Mouse (Mus musculus) thymus, postnatal 4 days (tissue): ENCODE measurements around the gene Ndufb5.
"Not testable (repeated sequence)": the region's sequence is repeated elsewhere in the genome, so short reads cannot be mapped to it uniquely, and the experiment has no call there.

ENCODE experiments used
- DNase-seq: peaks from one replicate; pipeline ENCODE4 v3.0.0; 2021

The Ndufb5 gene

GRCm38 (mm10) chr3:32736244-32737171 lies at the start of gene Ndufb5:
TSS of gene Ndufb5 (plus strand) at chr3:32736990.
- peak; percentile 93 for DNase-seq

DNA sequence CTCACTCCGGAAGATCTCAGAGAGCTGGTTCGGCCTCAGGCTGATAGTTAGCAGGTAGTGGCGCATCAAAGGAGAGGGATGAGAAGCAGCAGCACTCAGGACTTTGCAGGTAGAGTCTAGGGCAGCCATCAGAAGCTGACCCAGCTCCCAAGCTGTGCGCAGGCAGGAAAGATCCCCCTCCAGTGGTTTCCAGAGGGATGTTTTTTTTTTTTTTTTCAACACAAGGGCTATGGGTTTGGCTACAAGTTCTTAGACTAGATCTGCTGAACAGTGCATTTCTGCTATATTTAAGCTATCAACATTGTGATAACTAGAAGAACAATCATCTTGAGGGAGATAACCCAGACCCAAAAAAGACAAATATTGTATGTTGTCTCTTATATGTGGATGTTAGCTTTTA lies 49.6 kb upstream of the Ndufb5 start:
- no peak for DNase-seq

DNA sequence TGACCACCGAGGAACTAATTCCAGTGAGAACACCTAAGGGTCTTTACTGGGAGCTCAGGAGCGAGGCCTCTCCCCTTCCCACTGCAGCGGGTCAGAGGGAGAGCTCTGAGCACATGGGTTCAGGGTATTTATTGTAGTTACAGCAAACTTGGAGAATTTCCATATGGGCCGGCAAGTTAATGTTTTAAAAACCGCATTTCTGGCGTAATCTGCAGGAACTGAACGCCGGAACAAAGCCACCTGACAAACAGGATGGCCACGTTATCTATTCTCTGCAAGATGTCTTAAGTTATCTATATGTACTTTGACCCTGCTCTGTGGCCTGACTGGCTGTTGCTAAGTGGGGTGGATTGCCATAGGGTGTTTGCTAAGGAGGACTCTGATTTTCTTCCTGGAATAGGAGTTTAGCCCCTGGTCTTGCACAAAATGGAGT lies 47.2 kb upstream of the Ndufb5 start:
- DNase-seq, result no peak

- no peak for DNase-seq
Observed at GRCm38 (mm10) chr3:32690008-32690407, 46.8 kb upstream of the Ndufb5 start.

GRCm38 (mm10) chr3:32690901-32691300 lies 45.9 kb upstream of the Ndufb5 start:
- no peak for DNase-seq

- DNase-seq, result no peak
Observed at GRCm38 (mm10) chr3:32691841-32692240, 44.9 kb upstream of the Ndufb5 start.

GRCm38 (mm10) chr3:32694211-32694610 lies 42.6 kb upstream of the Ndufb5 start:
- no peak for DNase-seq

DNA sequence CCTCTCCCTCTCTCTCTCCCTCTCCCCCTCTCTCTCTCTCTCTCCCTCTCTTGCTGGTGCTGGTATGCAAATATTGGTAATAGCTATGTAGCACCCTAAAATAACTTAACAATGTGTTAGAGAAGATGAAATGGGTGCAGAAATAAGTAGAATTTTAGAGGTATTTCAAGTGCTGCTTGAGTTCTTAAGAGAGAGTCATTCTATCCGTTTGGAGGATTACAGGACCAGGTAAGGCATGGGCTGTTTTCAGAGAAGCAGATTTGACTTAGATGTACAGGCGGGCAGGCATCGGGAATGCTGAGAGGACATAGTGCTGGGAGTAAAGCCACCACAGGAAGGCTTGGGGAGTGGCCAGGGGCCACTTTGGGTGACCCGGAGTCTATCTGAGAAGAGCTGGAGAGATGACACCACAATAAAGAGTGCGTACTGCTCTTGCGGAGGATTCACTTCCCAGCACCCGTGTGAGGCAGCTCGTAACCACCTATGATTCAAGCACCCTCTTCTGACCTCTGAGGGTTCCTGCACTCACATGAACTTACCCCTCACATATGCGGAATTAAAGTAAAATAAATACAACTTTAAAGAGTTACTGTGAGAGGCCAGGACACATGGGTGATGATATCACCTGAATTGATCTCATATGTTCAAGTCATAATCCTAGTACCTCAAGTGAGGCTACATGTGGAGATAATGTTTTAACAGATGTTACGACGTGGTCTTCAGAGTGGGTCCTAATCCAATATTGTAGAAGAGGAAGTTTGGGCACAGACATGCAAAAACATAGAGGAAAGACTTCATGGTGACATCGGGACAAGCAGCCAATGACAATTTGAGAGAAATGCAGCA lies 41.8 kb upstream of the Ndufb5 start:
- no peak for DNase-seq

DNA sequence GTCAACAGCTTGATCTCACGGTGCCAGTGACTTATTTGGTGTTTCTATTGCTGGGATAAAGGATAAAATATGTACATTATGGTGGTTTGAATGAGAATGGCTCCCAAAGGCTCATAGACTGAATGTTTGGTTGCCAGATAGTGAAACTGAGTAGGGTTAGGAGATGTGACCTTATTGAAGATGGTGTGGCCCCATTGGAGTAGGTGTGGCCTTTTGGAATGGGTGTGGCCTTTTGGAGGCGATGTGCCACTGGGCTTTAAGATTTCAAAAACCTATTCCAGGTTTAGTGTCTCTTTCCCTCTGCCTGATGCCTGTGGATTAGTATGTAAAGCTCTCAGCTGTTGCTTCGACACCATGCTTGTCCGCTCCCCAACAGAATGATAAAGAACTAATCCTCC lies 41.2 kb upstream of the Ndufb5 start:
- DNase-seq, result no peak

GRCm38 (mm10) chr3:32698228-32698863 lies 38.4 kb upstream of the Ndufb5 start:
- DNase-seq, result peak; percentile 93

GRCm38 (mm10) chr3:32704021-32704420 lies 32.8 kb upstream of the Ndufb5 start:
- DNase-seq, result not testable (repeated sequence)

GRCm38 (mm10) chr3:32704632-32705031 lies 32.2 kb upstream of the Ndufb5 start:
- not testable (repeated sequence) for DNase-seq

DNA sequence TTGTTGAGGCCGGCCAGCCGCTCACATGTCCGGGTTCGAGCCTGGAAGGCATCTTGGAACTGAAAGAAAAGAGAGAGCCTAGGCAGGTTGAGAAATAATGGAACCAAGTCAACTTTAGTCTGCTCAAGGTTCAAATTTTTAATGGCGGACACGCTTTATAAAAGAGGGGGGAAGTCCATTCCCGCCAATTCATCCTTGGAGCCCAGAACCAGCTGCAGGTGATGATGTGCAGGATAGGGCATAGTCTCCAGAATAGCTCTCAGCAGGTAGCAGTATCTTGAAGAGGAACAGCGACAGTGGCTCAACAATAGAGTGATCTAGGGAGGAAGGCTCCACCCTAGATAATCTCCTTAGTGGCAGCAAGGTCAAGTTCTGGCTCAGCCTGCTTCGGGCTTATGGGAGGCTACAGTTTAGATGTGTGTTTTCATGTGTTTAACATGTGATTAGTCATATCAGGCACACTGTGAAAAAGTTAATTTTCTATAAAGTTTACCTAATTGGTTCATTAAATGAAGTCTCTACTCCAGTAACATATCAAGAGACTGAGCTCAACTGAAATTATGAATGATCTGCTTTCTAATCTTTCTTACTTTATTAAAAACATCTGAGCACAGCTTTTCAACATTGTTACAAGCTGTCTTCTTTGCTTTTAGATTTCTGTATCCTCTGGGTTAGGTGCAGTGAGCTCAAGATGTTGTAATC lies 31.0 kb upstream of the Ndufb5 start, which contains the start of gene Actl6a:
TSS of gene Actl6a (plus strand) at position 652 of the 702 bp plus-strand sequence.
- DNase-seq, result not testable (repeated sequence)

- DNase-seq, result no peak
Observed at GRCm38 (mm10) chr3:32708052-32708367, 28.8 kb upstream of the Ndufb5 start.

GRCm38 (mm10) chr3:32708368-32709231 lies 28.2 kb upstream of the Ndufb5 start:
- DNase-seq, result peak; percentile 99

DNA sequence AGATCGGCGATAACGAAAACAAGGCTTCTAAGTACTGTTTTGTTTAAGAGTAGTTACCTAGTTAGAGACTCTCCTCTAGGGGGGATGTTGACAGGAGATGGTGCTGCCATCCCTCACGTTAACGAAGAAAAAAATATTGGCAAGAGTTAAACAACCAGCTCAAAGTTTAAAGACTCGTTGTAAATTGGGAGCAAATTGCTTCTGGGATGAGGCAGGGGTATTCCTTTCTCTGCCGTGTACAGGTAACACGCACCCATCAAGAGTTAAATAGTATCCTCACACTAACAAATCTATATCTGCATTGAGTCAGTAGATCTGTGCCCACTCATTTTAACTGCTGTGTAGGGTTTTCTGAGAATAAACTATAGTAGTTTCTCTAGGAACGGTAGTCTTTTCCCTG lies 27.4 kb upstream of the Ndufb5 start:
- DNase-seq, result no peak

DNA sequence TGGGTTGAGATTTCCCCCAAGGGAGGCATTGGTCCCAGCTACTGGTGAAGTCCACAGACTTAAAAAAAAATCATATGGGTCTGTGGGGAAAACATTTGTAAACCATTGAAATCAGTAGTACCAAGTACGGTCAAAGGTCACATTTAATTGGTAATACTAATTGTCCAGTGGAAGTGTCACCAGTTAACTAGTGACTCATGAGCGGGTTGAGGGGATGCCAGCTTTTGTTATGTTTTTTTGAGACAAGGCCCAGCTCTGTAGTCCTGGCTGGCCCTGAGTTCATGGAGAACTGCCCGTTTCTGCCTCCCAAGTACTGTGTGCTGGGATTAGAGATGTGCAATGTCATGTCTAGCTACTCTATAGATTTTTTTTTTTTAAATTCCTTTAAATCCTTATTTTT lies 23.1 kb upstream of the Ndufb5 start:
- DNase-seq, result no peak

- not testable (repeated sequence) for DNase-seq
Observed at GRCm38 (mm10) chr3:32717403-32717802, 19.4 kb upstream of the Ndufb5 start.

DNA sequence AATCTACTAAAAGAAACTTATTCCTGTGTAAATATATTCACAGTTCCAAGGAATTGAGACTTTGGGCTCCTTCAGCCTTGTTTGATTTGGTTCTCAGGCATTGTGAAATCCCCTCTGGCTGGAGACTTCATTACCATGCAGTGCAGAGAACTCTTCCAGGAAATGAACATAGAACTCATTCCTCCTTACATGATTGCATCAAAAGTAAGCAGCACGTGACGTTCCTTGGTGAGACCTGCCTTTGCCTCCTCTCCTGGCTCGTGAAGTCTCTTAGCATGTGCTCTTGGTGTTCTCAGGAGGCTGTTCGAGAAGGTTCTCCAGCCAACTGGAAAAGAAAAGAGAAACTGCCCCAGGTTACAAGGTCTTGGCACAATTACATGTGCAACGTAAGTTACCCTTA lies 18.5 kb upstream of the Ndufb5 start:
- DNase-seq, result no peak

DNA sequence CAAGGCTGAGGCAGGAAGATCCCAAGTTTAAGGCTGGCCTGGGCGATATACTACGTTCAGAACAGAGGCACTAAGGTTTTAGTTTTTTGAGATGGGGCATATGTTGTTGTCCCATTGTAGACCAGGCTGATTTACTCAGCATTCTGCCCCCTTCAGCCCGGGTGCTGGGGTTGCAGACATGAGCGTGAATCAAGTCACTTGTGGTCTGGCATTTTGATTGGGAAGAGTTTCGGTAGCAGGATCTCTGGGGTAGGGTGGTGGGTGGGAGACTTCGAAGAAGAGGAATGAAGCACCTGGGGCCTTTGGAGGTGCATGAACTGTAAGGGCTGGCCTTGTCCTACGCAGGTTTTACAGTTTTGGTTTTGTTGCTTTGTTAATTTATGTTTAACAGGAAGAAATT lies 12.6 kb upstream of the Ndufb5 start:
- DNase-seq, result no peak

DNA sequence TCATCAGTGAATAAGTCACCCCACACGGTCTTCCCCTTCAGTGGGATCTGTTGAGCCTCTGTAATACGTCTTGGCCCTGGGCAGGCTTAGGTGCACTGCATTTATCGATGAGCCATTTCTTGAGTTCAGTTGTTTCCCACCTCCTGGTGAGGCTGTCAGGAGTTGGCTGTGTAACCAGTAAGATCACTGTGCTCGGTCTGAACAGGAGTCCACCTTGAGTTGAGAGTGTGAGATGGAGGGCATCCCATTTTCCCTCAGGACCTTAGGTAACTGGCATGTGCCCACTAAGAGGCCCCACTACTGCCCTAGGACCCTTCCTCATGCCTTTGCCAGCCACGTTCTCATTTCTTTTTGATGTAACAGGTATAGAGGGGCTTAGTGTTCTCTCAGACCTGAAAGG lies 10.8 kb upstream of the Ndufb5 start:
- DNase-seq, result no peak

DNA sequence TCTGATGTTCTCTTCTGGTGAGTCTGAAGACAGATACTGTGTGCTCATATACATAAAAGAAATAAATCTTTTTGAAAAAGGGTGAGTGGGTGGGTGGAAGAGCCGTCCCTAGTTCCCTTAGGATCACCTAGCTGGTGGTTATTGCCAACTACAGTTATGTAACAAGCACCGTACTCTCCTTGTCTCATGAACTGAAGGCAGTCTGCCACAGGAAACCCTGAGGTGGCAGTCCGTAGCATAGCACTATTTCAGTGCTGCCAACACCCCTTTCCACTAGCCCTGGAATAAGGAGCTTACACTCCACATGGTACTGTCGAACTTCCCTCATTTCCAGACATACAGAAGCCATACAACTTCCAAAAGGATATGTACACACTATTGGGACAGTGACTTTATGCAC lies 8.9 kb upstream of the Ndufb5 start:
- DNase-seq, result no peak
